Mouse (Mus musculus) cerebellum, adult 2 months (tissue): ENCODE results near the gene Tmem235.

Experiments
- CTCF ChIP-seq: fragments of 200-500 bp; IDR thresholded peaks from 2 replicates; pipeline ENCODE4 v1.5.1; 2011; ENCODE audit warnings: low read depth, mild to moderate bottlenecking, control low read depth, low read length, moderate library complexity, borderline replicate concordance; ENCODE audit not compliant: insufficient read depth
- POLR2A ChIP-seq: fragments of 200-500 bp; IDR thresholded peaks from 2 replicates; pipeline ENCODE4 v1.6.1; 2011; ENCODE audit warnings: low read length, control low read depth, borderline replicate concordance; ENCODE audit not compliant: insufficient read depth

DNA sequence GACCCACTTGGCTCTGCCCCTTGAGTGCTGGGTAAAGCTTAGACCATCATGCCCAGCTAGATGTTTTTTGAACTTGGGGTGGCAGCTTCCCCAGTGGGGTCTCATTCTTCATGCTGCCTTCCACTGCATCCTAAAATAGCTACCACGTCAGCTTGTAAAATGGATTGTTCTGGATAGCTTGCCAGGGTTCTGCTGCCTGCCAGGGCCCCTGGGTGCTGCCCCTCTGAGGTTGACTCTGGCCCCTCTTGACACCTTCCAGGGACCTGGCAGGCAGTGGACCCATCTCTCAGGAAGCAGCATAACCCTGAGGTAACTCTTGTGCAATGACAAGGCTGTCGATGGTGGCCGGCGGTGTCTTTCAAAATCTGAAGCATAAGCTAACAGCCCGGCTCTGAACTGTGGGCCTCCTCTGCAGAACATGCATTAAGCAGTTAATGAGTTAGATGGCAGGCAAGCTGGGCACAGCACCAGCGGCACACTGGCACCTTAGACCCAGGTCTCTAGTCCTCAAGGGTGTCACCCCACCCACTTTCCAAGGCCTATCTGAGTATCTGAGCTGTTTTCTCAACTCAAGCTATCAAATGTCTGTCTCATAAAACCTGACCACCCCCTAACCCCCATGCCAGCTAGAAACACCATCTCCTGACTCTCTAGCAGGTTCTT, 45.7 kb upstream of the Tmem235 start:
- TF ChIP-seq CTCF (no peak), POLR2A (no peak)
